Mouse (Mus musculus) kidney, embryonic 14.5 days (tissue): ENCODE results near the gene Fancd2os. TPM values are rescaled to one million over a fixed set of nuclear protein-coding genes. Genes with fewer than 3 reads are reported as not detected.

Experiments
- ATAC-seq: fragments of 200-750 bp; cut with Nextera tagmentation; 2 replicates; pipeline ENCODE4 v1.8.0; 2017; ENCODE audit warnings: moderate number of reproducible peaks, mild to moderate bottlenecking, moderate TSS enrichment, moderate library complexity; ENCODE audit not compliant: low FRiP score, low TSS enrichment
- H3K27ac ChIP-seq: fragments of 300-500 bp; sonication (generic); 2 replicates; pipeline ENCODE4 v1.5.1; 2014; ENCODE audit warnings: low read depth, mild to moderate bottlenecking, low read length, moderate library complexity, mixed read lengths
- H3K27me3 ChIP-seq: fragments of 300-500 bp; sonication (generic); 2 replicates; pipeline ENCODE4 v1.6.1; 2014; ENCODE audit warnings: mild to moderate bottlenecking, low read length; ENCODE audit not compliant: control insufficient read depth, insufficient read depth
- H3K36me3 ChIP-seq: fragments of 300-500 bp; sonication (generic); 2 replicates; pipeline ENCODE4 v1.6.1; 2014; ENCODE audit warnings: low read length, mixed read lengths; ENCODE audit not compliant: control insufficient read depth, insufficient read depth
- H3K4me1 ChIP-seq: fragments of 300-500 bp; sonication (generic); 2 replicates; pipeline ENCODE4 v1.6.1; 2014; ENCODE audit warnings: low read length, mixed read lengths; ENCODE audit not compliant: control insufficient read depth, insufficient read depth
- H3K4me2 ChIP-seq: fragments of 300-500 bp; sonication (generic); replicated peaks from 2 replicates; pipeline ENCODE4 v1.6.1; 2014; ENCODE audit warnings: low read depth, mild to moderate bottlenecking, low read length
- H3K4me3 ChIP-seq: fragments of 300-500 bp; sonication (generic); 2 replicates; pipeline ENCODE4 v1.5.1; 2014; ENCODE audit warnings: mild to moderate bottlenecking, low read length
- H3K9ac ChIP-seq: fragments of 300-500 bp; sonication (generic); 2 replicates; pipeline ENCODE4 v1.6.1; 2014; ENCODE audit warnings: low read depth, mild to moderate bottlenecking, low read length, moderate library complexity
- H3K9me3 ChIP-seq: fragments of 300-500 bp; sonication (generic); 2 replicates; pipeline ENCODE4 v1.6.1; 2016; ENCODE audit warnings: low read length; ENCODE audit not compliant: control insufficient read depth
- WGBS: fragments of 180-500 bp; shearing (Covaris S2); extraction: QIAGEN DNeasy Blood & Tissue Kit; methylation state at CpG from one replicate; pipeline ENCODE4 v1.1.7; 2014; 5-methylcytosine and 5-hydroxymethylcytosine counted together
- polyA plus RNA-seq: library from polyadenylated mRNA; unstranded; fragments of >200 nt; fragmentation: Nextera tagmentation; extraction: Ambion mirVana; gene quantifications from 2 replicates; pipeline ENCODE4 v1.2.1, GENCODE M21; 2014

Gene Fancd2os
- polyA plus RNA-seq, 1 experiment from 2014 or later = 0.28 TPM

GRCm38 (mm10) chr6:113599833-113600232 lies 682 bp downstream of the Fancd2os start:
- no peaks in the 10 kb centered on the region for H3K9me3 ChIP-seq
- H3K9ac ChIP-seq = no peak overlapping the region
- no peak for ATAC-seq
- H3K27me3 ChIP-seq = no peaks in the 10 kb centered on the region
- WGBS = 71% methylated on average over 5 of the region's 5 CpGs
- H3K4me2 ChIP-seq = no peak overlapping the region
- no peaks in the 10 kb centered on the region for H3K4me1 ChIP-seq
- no peak overlapping the region for H3K4me3 ChIP-seq
- H3K27ac ChIP-seq = no peak overlapping the region
- no peaks in the 10 kb centered on the region; the same call in 1 of the 2 replicates for H3K36me3 ChIP-seq

DNA sequence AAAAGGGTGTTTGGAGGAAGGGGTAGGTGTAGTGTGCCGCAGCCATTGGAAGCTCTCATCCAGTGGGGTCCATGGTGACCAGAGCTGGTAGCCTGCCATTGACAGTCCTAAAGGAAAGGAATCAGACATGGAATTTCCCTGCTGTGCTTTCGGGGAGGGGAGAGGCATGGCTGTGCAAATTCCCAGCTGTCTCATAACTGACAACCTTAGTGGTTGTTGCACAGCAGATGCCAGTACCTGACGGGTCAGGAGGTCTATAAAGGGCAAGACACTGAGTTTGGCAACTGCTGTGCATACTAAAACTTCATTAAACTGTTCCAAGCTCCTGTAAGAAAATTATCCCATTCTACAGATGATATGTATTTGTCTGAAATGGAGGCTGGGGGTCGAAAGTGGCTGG lies 2.6 kb downstream of the Fancd2os start:
- no peak for ATAC-seq
- 90% methylated on average over 4 of the region's 4 CpGs for WGBS
- no peak overlapping the region for H3K4me2 ChIP-seq
- H3K9ac ChIP-seq = no peak overlapping the region
- H3K27me3 ChIP-seq = no peaks in the 10 kb centered on the region
- H3K9me3 ChIP-seq = no peaks in the 10 kb centered on the region
- no peaks in the 10 kb centered on the region for H3K4me1 ChIP-seq
- H3K36me3 ChIP-seq = no peaks in the 10 kb centered on the region; the same call in 1 of the 2 replicates
- no peak overlapping the region for H3K4me3 ChIP-seq
- H3K27ac ChIP-seq = no peak overlapping the region

DNA sequence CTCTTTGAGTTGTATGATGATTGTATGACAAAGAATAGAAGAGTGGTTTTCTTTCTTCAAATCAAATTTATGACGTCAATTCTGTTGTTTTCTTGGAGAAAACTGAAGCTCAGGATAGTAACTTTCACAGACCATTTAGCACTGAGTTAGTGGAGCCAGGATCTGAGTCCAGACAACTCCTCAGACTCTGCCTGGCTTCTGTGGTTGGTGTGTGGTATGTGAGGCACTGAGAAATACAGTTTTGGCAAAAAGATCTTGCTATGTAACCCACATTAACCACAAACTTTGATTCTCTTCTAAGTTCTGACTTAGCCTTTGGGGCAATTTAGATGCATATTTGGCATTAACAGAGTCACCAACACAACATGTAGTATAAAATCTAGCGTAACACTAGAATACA lies 7.9 kb downstream of the Fancd2os start:
- Histone ChIP-seq H3K9ac (no peak overlapping the region), H3K4me1 (no peaks in the 10 kb centered on the region), H3K9me3 (no peaks in the 10 kb centered on the region), H3K36me3 (peaks cover 5% of the 10 kb centered on the region; the same call in 1 of the 2 replicates), H3K27ac (no peak overlapping the region), H3K27me3 (no peaks in the 10 kb centered on the region), H3K4me3 (no peak overlapping the region), H3K4me2 (no peak overlapping the region)
- no peak for ATAC-seq
- 94% methylated on average over 2 of the region's 2 CpGs for WGBS

DNA sequence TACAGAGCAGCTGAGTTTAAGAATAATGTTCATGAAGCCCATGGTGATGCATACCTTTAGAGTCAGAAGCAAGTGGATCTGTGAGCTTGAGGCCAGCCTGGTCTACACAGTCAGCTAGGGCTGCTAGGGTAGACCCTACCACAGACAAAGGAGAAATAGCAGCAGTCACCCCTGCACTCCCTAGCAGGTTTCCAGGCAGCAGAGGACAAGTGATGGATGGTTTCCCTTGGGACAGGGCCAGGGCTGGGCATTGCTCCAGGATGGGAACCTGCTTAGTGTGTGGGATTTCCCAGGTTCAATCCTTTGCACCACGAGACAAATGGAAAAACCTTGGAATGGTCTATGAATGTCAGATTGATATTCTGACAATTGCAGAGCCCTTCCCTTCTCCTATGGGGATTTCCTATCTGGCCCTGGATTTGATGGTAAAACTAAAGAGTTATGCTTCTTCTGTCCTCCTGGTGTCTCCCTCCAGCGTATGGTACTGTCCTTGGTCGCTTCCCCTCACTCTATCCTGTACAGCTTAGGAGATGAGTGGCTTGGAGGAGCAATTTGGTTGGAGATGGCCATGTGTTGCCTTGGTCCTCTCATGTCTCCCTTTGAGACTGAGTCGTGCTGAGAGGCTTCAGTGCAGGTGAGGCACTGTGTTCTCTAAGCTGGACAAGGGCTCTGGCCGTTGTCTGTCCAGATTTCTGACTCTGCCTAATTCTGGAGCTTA lies 13.9 kb downstream of the Fancd2os start:
- Histone ChIP-seq H3K9ac (no peak overlapping the region), H3K4me3 (no peak overlapping the region), H3K36me3 (peaks cover 5% of the 10 kb centered on the region; the same call in 1 of the 2 replicates), H3K27ac (no peak overlapping the region), H3K4me1 (no peaks in the 10 kb centered on the region), H3K27me3 (no peaks in the 10 kb centered on the region), H3K9me3 (no peaks in the 10 kb centered on the region), H3K4me2 (no peak overlapping the region)
- 71% methylated on average over 5 of the region's 5 CpGs for WGBS
- ATAC-seq = no peak

- Histone ChIP-seq H3K9me3 (no peaks in the 10 kb centered on the region), H3K27me3 (no peaks in the 10 kb centered on the region), H3K9ac (no peak overlapping the region), H3K4me1 (no peaks in the 10 kb centered on the region), H3K4me3 (no peak overlapping the region), H3K27ac (no peak overlapping the region), H3K4me2 (no peak overlapping the region), H3K36me3 (peaks cover 2% of the 10 kb centered on the region; the same call in 1 of the 2 replicates)
- WGBS = 88% methylated on average over 5 of the region's 5 CpGs
- no peak for ATAC-seq
Observed at GRCm38 (mm10) chr6:113585065-113585464, 15.4 kb downstream of the Fancd2os start.

GRCm38 (mm10) chr6:113583023-113583422 lies 17.5 kb downstream of the Fancd2os start:
- no peaks in the 10 kb centered on the region for H3K27me3 ChIP-seq

GRCm38 (mm10) chr6:113579306-113579705 lies 21.2 kb downstream of the Fancd2os start:
- no peaks in the 10 kb centered on the region for H3K4me1 ChIP-seq
- H3K27ac ChIP-seq = no peak overlapping the region
- 90% methylated on average over 3 of the region's 3 CpGs for WGBS
- no peaks in the 10 kb centered on the region for H3K9me3 ChIP-seq
- ATAC-seq = no peak
- H3K27me3 ChIP-seq = no peaks in the 10 kb centered on the region
- peaks cover 12% of the 10 kb centered on the region; the same call in 1 of the 2 replicates for H3K36me3 ChIP-seq
- no peak overlapping the region for H3K4me2 ChIP-seq
- no peak overlapping the region for H3K4me3 ChIP-seq
- no peak overlapping the region for H3K9ac ChIP-seq

More at GRCm38 (mm10) chr6:113583023-113583422, 17.5 kb downstream of the Fancd2os start:
- no peak overlapping the region for H3K4me2 ChIP-seq
- no peak overlapping the region for H3K27ac ChIP-seq
- peaks cover 2% of the 10 kb centered on the region; the same call in 1 of the 2 replicates for H3K36me3 ChIP-seq
- H3K9ac ChIP-seq = no peak overlapping the region
- no peaks in the 10 kb centered on the region for H3K4me1 ChIP-seq
- ATAC-seq = no peak
- no peak overlapping the region for H3K4me3 ChIP-seq
- 91% methylated on average over 4 of the region's 4 CpGs for WGBS
- H3K9me3 ChIP-seq = no peaks in the 10 kb centered on the region

GRCm38 (mm10) chr6:113576044-113576443 lies 24.5 kb downstream of the Fancd2os start:
- H3K27me3 ChIP-seq = no peaks in the 10 kb centered on the region
- H3K36me3 ChIP-seq = peaks cover 23% of the 10 kb centered on the region; the same call in 1 of the 2 replicates
- no peak overlapping the region for H3K27ac ChIP-seq
- no peak overlapping the region for H3K4me2 ChIP-seq
- no peak overlapping the region for H3K4me3 ChIP-seq
- no peak for ATAC-seq
- H3K9ac ChIP-seq = no peak overlapping the region
- no peaks in the 10 kb centered on the region for H3K4me1 ChIP-seq
- WGBS = 95% methylated on average over 6 of the region's 6 CpGs
- H3K9me3 ChIP-seq = no peaks in the 10 kb centered on the region

DNA sequence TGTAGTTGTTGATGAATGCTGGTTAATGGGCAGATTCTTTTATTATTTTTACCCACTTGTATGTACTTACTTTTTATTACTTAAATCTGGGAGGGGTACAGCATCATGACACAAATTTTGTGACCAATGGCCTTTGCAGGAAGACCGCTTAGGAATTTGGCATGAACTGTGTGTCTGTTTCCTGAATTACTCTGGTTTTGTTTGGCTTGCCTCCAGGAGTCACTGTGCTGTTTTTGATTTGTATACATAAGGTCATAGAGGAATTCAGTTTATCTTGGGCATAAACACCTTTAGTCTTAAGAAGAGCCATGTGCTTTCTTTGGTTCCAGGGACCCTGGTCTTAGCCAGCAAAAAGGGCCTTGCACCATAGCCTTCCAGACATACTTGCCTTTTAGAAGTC lies 36.0 kb downstream of the Fancd2os start:
- Histone ChIP-seq H3K9me3 (no peaks in the 10 kb centered on the region), H3K4me2 (no peak overlapping the region), H3K4me1 (no peaks in the 10 kb centered on the region), H3K27ac (no peak overlapping the region), H3K4me3 (no peak overlapping the region), H3K27me3 (no peaks in the 10 kb centered on the region), H3K36me3 (peaks cover 38% of the 10 kb centered on the region; the same call in 1 of the 2 replicates), H3K9ac (no peak overlapping the region)
- ATAC-seq = no peak
- 77% methylated on average over 1 of the region's 1 CpGs for WGBS
